Mouse (Mus musculus) naive thymus-derived CD4-positive, alpha-beta T cell, adult 2 months (primary cell): ENCODE measurements around the gene Tnfrsf8.

ENCODE experiments used
- DNase-seq: peaks from one replicate; pipeline ENCODE4 v3.0.0-alpha.2; 2011; ENCODE audit warnings: low read depth

Gene Tnfrsf8

DNA sequence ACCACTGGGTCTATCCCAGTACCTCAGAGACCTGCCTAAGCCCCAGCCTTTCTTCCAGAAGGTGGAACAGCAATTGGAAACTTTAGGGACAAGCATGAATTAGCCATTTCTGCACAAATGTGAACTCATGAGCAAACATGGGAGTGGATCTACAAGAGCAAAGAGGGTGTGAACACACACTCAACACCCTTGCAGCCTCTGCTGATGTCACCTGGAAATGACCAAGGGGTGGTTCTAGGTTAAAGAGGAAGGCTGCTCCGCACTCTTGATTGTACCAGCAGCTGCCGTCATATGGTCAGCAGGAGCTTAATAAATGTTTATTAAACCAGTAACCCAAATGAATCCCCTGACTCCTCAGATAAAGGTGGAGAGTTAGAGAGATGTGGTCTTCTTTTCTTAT lies 84.3 kb downstream of the Tnfrsf8 start:
- no peak for DNase-seq

DNA sequence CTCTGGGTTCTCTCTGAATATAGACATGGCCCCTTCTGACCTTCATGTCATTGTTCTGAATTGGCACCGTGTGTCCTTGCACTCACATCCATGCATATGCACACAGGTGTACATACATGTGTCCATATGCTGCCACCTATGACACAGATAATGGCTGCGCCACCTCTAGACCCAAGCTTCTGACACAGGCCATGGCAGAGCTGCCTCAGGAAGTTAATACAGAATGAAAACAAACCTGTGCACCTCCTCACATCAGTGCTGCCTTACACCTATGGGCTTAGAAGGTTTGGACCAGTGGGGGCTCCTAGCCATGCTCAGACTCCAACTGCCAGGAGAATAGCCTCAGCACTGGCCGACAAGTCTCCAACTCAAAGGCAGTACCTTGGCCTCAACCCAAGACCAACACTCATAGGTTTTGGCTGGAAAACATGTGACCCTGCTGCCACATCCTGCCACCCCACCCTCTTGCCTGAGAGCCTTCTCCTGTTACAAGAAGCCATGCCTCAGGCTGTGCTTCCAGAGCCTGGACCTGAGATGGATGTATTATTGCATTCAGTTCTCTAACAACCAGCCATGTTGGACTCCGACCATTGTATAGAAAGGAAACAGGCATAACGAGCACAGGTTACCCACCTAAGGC lies 85.3 kb downstream of the Tnfrsf8 start:
- DNase-seq: peak; percentile 59

DNA sequence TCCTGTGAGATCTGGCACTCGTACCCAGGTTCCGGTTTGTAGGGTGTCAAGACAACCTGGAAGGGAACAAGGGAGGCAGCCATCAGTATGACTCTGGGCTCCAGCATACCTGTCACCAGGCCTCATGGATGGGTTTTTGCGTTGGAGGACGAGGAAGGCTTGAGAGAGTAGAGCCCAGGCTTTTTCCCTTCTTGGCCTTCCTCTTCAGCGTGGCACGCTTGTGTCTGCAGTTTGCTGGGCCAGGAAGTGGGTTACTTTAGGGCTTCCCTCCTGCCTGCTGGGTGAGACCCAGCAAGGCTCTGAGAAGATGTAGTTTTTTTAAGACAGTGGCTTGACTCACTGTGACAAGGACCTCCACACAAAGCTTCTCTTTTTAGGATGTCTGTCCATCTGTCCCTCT lies 85.9 kb downstream of the Tnfrsf8 start:
- DNase-seq: peak; percentile 74

DNA sequence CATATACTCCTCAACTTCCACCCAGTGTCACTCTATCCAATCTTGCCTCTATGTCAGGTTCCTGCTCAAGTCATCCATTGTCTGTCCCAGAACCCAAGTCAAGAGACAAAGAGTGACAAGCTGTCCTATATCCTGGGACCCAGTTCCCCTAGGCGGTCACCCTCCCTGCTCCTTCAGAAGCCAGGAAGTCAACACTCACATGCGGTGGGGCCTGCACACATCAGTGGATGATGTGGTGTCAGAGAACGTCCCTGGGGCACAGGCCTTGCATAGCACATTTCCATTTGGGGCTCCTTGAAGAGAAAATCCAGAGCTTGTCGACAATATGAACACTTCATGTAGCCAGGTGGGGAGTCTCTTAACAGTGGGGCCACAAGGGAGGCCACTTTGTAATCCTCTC lies 90.4 kb downstream of the Tnfrsf8 start:
- peak; percentile 48 for DNase-seq

DNA sequence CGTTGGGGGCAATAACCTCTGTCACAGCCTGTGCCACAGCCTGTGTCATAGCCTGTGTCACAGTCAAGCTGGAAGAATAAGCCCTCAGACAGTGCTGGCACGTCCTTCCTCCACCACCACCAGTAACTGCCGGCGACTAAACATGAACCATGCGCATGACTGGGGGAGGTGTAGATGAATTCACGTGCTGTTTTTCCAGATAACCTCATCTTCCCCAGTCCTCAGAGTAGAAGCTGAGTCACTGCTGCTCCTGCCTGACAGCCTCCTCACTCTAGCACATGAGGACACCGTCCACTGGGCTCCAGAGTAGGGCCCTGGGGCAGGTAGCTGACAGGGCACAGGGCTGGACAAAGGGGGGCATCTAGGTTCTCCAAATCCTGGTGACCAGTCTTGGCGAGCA lies 92.9 kb downstream of the Tnfrsf8 start:
- peak; percentile 43 for DNase-seq

DNA sequence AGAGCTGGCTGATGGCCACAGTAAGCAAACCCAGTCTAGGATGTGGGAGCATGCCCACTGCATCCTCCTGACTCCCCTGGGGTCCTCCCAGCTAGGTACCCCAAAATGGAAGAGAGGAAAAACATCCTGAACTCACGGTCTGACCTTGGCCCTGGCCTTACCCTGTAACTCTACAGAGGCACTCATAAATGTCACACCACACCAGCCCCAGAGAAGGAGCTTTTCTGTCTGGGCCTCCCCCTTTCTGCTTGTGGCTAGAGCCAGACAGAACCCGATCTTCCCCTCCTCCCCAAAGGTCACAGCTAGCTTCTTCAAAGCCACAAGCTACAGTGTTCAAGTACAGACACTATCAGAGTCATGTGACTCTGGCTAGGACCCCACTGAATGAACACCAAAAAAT lies 93.6 kb downstream of the Tnfrsf8 start:
- peak; percentile 49 for DNase-seq

DNA sequence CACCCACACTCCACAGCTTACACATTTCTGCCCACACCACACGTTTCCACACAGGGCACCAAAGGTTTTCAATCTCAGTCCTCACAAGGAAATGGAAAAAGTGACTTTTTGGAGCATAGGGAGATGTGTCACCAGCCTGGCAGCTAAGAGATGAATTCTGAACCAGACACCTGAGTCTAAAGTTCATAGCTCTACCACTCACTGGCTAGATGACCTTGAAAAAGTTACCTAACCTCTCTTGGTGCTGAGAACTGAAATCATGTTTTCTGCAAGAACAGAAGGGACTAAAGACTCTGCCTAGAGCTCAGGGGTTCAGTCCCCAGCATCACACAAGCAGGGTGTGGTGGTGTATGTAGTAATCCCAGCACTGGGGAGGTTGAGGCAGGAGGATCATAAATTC lies 95.0 kb downstream of the Tnfrsf8 start:
- DNase-seq: no peak

DNA sequence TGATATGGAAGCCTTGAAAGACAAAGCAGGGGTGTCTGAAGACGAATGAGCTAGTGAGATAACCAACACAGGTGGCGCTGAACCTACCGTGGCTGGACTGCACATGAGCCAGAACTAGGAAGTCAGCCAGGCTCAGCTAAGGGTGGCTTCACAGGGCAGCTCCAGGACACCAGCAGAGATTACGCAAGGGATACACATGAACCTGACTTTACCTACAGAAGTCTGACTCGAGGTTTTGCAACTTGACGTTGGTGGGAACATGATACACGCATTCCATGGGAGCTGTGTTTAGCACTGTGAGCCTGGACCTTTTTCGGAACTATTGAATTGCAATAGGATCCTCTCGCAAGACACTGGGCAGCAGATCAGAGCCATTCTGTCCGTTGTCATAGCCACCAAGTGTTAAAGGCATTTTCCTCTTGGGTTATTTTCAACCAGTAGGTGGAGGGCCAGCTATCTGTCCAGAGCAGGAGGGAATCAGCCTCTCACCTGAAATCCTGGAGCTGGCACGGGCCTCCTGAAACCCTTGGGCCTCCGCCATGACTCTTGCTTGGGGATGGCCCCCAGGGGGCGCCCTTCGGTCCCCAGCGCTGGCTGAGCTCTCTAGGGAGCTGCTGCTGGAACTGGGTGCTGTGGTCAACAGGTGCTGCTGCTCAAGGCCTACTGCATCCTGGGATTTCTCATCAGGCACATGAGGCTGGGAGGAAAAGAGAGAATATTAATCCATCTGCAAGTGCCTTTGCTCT lies 95.6 kb downstream of the Tnfrsf8 start:
- DNase-seq: peak; percentile 72

DNA sequence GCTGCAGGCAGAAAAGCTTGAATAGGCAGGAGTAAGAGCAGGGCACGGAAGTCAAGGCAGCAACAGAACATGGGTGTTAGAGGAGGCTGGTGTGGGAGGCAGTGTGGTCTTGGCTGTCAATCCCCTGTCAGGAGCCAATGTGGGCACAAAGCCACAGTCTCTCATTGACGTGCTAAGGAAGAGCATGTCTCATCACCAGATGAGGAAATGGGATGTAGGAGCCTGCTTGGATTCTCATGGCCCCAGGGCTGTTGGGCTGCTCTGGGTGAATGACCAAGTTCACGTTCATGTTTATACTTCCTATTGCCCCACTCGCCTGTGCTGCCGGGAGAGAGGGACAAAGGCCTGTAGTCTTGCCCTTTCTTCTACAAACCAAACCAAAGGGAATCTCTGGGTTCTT lies 97.1 kb downstream of the Tnfrsf8 start:
- no peak for DNase-seq
